Mouse (Mus musculus) CD4-positive naive resting alpha-beta T cell, adult 76 days (primary cell): ENCODE results near the gene C8b. TPM values are rescaled to one million over a fixed set of nuclear protein-coding genes. Genes with fewer than 3 reads are reported as not detected.

ENCODE experiments used
- total RNA-seq: library from RNA; stranded (reverse); gene quantifications from one replicate; pipeline ENCODE4 v1.2.4, GENCODE M21; 2023

C8b gene
- not detected for total RNA-seq

DNA sequence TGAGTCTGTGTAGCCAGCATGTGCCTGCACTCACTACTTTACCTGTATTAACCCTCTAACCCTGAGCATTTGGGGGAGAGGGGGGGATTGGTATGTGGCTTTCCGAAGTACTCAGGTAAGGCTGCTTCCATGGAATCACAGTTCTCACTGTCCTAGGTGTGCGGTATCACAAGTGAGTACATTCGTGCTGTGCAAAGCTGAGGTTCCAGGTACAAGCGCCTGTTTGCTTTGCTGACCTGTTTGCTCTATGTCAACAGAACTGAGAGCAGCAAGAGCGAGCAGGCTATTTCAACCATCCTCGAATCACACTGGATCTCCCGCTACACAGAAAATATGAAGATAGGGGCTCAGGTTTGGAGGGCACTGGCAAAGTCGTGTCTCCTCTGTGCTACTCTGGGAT, at the start of gene C8b:
C8b (plus strand) TSS at position 253 of the 400 bp plus-strand sequence.

Other genes with a start within 250 kb of the C8b start
- not detected for gene Gm17662, start 91.0 kb downstream of the C8b start, total RNA-seq
- gene C8a, start 110.1 kb downstream of the C8b start, total RNA-seq: not detected
- gene Fyb2, start 147.1 kb downstream of the C8b start, total RNA-seq: not detected